Mouse (Mus musculus): ENCODE measurements around the gene Nup210l.

- TF ChIP-seq POLR2A (IDR thresholded peaks at IDR 0.05; ENCODE audit: insufficient read length, low read depth) (no peak), MYOD1 (IDR thresholded peaks at IDR 0.05; ENCODE audit: control insufficient read depth in 1 of 3, insufficient read length in 2 of 3, low read depth in 2 of 3) (no peak), MAX (IDR thresholded peaks at IDR 0.05; ENCODE audit: low read depth) (no peak), MYOG (IDR thresholded peaks at IDR 0.05; ENCODE audit: control insufficient read depth in 1 of 3, insufficient read depth in 1 of 3, insufficient read length in 2 of 3, low read depth in 2 of 3) (no peak), CEBPB (IDR thresholded peaks at IDR 0.05; ENCODE audit: insufficient read depth, poor library complexity, severe bottlenecking) (no peak), E2F4 (IDR thresholded peaks at IDR 0.05; ENCODE audit: insufficient read depth) (no peak), POLR2AphosphoS2 (IDR thresholded peaks at IDR 0.05; ENCODE audit: insufficient read length, low read depth) (no peak), USF1 (IDR thresholded peaks at IDR 0.05; ENCODE audit: low read depth) (no peak), SRF (IDR thresholded peaks at IDR 0.05; ENCODE audit: control insufficient read depth, insufficient read length, low read depth) (no peak), TCF3 (IDR thresholded peaks at IDR 0.05; ENCODE audit: insufficient read length, low read depth) (no peak), REST (IDR thresholded peaks at IDR 0.05; ENCODE audit: insufficient read depth, insufficient read length) (no peak)
Observed at GRCm38 (mm10) chr3:90195644-90196043, 91.7 kb downstream of the Nup210l start.

Measured in myocyte (in vitro differentiated cells).